Mouse (Mus musculus) lung, postnatal 0 days (tissue): ENCODE results near the gene Arhgef19.

ENCODE experiments used
- CTCF ChIP-seq: IDR thresholded peaks from 2 replicates; pipeline ENCODE4 v1.5.1; 2016; ENCODE audit warnings: antibody characterized with exemption, mild to moderate bottlenecking
- EP300 ChIP-seq: IDR thresholded peaks from 2 replicates; pipeline ENCODE4 v1.6.1; 2016; ENCODE audit warnings: antibody characterized with exemption, mild to moderate bottlenecking, control low read depth

DNA sequence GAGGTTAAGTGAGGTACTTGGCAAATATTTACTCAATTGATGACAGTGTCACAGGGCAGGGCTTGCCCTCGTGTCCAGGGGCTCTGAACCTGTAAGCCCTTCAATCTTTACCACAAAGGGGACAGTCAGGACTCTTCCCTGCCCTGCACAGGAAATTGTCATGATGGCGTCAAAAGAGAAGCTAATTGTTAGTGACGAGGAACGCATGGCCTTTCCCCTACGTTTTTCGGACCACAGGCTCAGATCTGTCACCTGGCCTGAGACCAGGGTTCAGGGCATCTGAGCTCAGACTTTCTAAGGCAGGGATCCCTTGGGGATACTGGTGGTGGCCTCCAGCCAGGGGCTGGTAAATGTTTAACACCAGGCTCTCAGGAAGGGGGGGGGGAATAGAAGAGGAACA lies 41.9 kb downstream of the Arhgef19 start:
- TF ChIP-seq CTCF (no peak), EP300 (peak; percentile 47; the same call in 1 of the 2 replicates)
